Mouse (Mus musculus): ENCODE measurements at regions not wholly inside any gene's neighbourhood (a gene's known extent, or its start where the extent isn't known, plus 50 kb on each side); places are given as distances from the start of the nearest gene placed in this dataset.
"Not testable (repeated sequence)": the region's sequence is repeated elsewhere in the genome, so short reads cannot be mapped to it uniquely, and the experiment has no call there.

DNA sequence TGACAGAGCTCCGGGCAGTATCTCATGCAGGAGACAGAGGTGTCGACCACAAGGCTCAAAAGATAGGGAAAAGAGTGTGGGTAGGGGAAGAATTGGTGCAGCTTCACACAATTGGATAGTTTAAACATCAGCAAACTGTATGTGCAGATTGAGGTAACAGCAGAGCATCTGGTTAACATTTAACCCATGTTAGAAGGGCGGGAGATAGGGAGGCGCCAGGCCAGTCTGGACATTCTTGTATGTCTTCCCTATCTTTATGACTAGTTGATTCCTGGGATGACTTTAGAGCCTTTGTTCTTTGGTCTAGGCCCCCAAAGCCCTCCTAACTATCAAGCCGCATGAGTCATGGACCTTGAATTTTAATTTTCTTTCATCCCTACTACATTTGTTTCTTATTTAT, 587.6 kb upstream of the Grid2 start:
- not testable (repeated sequence) for TF ChIP-seq CTCF, EP300 (IDR thresholded peaks at IDR 0.05; ENCODE audit: low read depth)
